Mouse (Mus musculus): ENCODE measurements around the gene Setd1b. TPM values are rescaled to one million over a fixed set of nuclear protein-coding genes. Genes with fewer than 3 reads are reported as not detected.
"Not testable (repeated sequence)": the region's sequence is repeated elsewhere in the genome, so short reads cannot be mapped to it uniquely, and the experiment has no call there.

Gene Setd1b
- polyA plus RNA-seq, 1 experiment from 2014 or later: 9.8 TPM

DNA sequence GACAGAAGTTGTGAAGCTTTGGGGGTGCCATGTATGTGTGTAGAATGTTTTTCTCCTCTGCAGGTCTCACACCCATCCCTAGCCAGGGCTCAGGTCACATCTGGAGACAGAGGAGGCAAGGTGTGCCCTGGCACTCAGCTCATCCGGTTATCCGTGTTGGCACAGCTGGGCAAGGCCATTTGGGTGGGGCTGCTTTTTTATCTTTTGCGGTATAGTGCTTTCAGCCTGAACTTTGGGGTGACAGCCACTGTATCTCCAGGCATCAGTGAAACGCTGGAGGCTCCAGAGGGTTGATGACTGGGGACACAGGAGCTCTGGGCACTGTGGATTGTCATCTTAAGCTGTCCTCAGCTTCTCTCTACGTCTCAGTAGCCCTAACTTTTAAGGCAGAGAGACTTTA is 51.4 kb downstream of the Setd1b start:
- H3K36me3 ChIP-seq (ENCODE audit: control insufficient read depth, insufficient read depth, low read length): no peaks in the 10 kb centered on the region
- no peak overlapping the region for H3K4me3 ChIP-seq (ENCODE audit: low read depth, low read length)
- no peak overlapping the region for H3K27ac ChIP-seq (replicated peaks; ENCODE audit: low read depth, low read length)
- DNase-seq (ENCODE audit: low spot score) (no peak), ATAC-seq (ENCODE audit: low read depth) (no peak)
- H3K9ac ChIP-seq (ENCODE audit: low read depth, low read length): no peak overlapping the region
- H3K9me3 ChIP-seq (ENCODE audit: control insufficient read depth, low read length): no peaks in the 10 kb centered on the region
- H3K27me3 ChIP-seq (replicated peaks; ENCODE audit: control insufficient read depth, insufficient read depth, low read length): no peaks in the 10 kb centered on the region
- 82% methylated on average over 5 of the region's 5 CpGs for WGBS
- no peaks in the 10 kb centered on the region for H3K4me1 ChIP-seq (ENCODE audit: control insufficient read depth, insufficient read depth, low read length)
- H3K4me2 ChIP-seq (ENCODE audit: low read depth, low read length): no peak overlapping the region

- H3K27me3 ChIP-seq (replicated peaks; ENCODE audit: control insufficient read depth, insufficient read depth, low read length): no peaks in the 10 kb centered on the region
- no peak overlapping the region for H3K27ac ChIP-seq (replicated peaks; ENCODE audit: low read depth, low read length)
- WGBS: 92% methylated on average over 6 of the region's 6 CpGs
- DNase-seq (ENCODE audit: low spot score) (no peak), ATAC-seq (ENCODE audit: low read depth) (no peak)
- no peaks in the 10 kb centered on the region for H3K4me1 ChIP-seq (ENCODE audit: control insufficient read depth, insufficient read depth, low read length)
- no peaks in the 10 kb centered on the region for H3K36me3 ChIP-seq (ENCODE audit: control insufficient read depth, insufficient read depth, low read length)
- no peak overlapping the region for H3K9ac ChIP-seq (ENCODE audit: low read depth, low read length)
- H3K9me3 ChIP-seq (ENCODE audit: control insufficient read depth, low read length): no peaks in the 10 kb centered on the region
- no peak overlapping the region for H3K4me3 ChIP-seq (ENCODE audit: low read depth, low read length)
- no peak overlapping the region for H3K4me2 ChIP-seq (ENCODE audit: low read depth, low read length)
Observed at GRCm38 (mm10) chr5:123194856-123195255, 52.9 kb downstream of the Setd1b start.

- Histone ChIP-seq H3K9ac (ENCODE audit: low read depth, low read length) (no peak overlapping the region), H3K36me3 (ENCODE audit: control insufficient read depth, insufficient read depth, low read length) (no peaks in the 10 kb centered on the region), H3K4me2 (ENCODE audit: low read depth, low read length) (no peak overlapping the region), H3K4me1 (ENCODE audit: control insufficient read depth, insufficient read depth, low read length) (no peaks in the 10 kb centered on the region), H3K27ac (replicated peaks; ENCODE audit: low read depth, low read length) (no peak overlapping the region), H3K4me3 (ENCODE audit: low read depth, low read length) (no peak overlapping the region), H3K27me3 (replicated peaks; ENCODE audit: control insufficient read depth, insufficient read depth, low read length) (no peaks in the 10 kb centered on the region), H3K9me3 (ENCODE audit: control insufficient read depth, low read length) (no peaks in the 10 kb centered on the region)
- DNase-seq (ENCODE audit: low spot score) (no peak), ATAC-seq (ENCODE audit: low read depth) (no peak)
- WGBS: 89% methylated on average over 16 of the region's 16 CpGs
Observed at GRCm38 (mm10) chr5:123195500-123196000, 53.6 kb downstream of the Setd1b start.

DNA sequence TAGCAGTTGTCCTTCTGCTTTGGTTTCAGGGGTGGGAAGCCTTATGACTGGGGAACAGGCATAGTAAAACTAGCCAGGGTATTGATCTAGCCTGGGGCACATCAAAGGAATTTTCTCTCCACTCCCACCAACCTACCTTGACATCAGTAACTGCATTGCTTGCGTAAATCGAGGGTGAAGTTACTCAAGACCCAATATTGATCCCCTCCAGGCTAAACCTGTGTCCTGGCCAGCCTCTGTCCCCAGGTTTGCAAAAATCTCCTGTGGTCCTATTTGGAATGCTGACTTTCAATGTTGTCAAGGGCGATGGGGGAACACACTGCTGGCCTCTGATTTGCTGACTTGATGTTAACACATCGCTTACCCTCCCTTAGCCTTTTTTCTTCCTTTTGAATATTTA is 54.8 kb downstream of the Setd1b start:
- WGBS: 76% methylated on average over 4 of the region's 4 CpGs
- H3K4me3 ChIP-seq (ENCODE audit: low read depth, low read length): no peak overlapping the region

GRCm38 (mm10) chr5:123198523-123198922 is 56.5 kb downstream of the Setd1b start:
- no peaks in the 10 kb centered on the region for H3K4me1 ChIP-seq (ENCODE audit: control insufficient read depth, insufficient read depth, low read length)
- H3K36me3 ChIP-seq (ENCODE audit: control insufficient read depth, insufficient read depth, low read length): no peaks in the 10 kb centered on the region
- H3K9ac ChIP-seq (ENCODE audit: low read depth, low read length): no peak overlapping the region
- no peaks in the 10 kb centered on the region for H3K9me3 ChIP-seq (ENCODE audit: control insufficient read depth, low read length)
- H3K4me3 ChIP-seq (ENCODE audit: low read depth, low read length): no peak overlapping the region
- DNase-seq (ENCODE audit: low spot score) (no peak), ATAC-seq (ENCODE audit: low read depth) (no peak)
- H3K4me2 ChIP-seq (ENCODE audit: low read depth, low read length): no peak overlapping the region
- no peaks in the 10 kb centered on the region for H3K27me3 ChIP-seq (replicated peaks; ENCODE audit: control insufficient read depth, insufficient read depth, low read length)
- H3K27ac ChIP-seq (replicated peaks; ENCODE audit: low read depth, low read length): no peak overlapping the region
- 90% methylated on average over 4 of the region's 4 CpGs for WGBS

More for the DNA sequence above, 54.8 kb downstream of the Setd1b start:
- Histone ChIP-seq H3K27me3 (replicated peaks; ENCODE audit: control insufficient read depth, insufficient read depth, low read length) (no peaks in the 10 kb centered on the region), H3K36me3 (ENCODE audit: control insufficient read depth, insufficient read depth, low read length) (no peaks in the 10 kb centered on the region), H3K4me2 (ENCODE audit: low read depth, low read length) (no peak overlapping the region), H3K9ac (ENCODE audit: low read depth, low read length) (no peak overlapping the region), H3K9me3 (ENCODE audit: control insufficient read depth, low read length) (no peaks in the 10 kb centered on the region), H3K4me1 (ENCODE audit: control insufficient read depth, insufficient read depth, low read length) (no peaks in the 10 kb centered on the region), H3K27ac (replicated peaks; ENCODE audit: low read depth, low read length) (no peak overlapping the region)
- no peak for ATAC-seq (ENCODE audit: low read depth)
- no peak for DNase-seq (ENCODE audit: low spot score)

DNA sequence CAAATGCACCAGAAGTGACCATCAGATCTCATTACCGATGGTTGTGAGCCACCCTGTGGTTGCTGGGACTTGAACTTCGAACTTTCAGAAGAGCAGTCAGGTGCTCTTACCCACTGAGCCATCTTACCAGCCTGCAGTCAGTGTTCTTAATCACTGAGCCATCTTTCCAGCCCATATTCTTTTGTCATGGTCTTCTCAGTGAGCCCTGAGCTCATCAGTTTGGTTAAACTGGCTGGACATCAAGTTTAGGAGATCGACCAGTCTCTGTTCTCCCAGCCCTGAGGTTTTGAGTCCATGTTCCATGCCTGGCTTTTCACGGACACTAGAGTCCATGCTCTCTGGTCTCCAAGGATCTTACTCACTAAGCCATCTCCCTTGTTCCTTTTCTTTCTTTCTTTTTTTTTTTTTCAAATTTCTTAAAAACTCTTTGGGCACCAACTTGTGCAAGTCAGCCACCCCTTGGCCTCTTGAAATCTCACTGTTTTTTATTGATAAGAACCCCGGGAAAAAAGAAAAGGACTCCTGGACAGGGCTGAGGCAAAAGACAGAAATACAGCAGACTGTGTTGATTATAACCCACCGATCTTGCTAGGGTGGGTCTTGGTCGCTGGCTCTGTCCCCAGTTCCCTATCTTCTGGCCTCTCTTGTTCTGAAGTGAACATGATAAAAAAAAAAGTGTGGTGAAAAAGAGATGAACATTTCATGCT is 59.0 kb downstream of the Setd1b start:
- H3K9ac ChIP-seq (ENCODE audit: low read depth, low read length); DNase-seq (ENCODE audit: low spot score); H3K4me1 ChIP-seq (ENCODE audit: control insufficient read depth, insufficient read depth, low read length); ATAC-seq (ENCODE audit: low read depth); H3K27ac ChIP-seq (replicated peaks; ENCODE audit: low read depth, low read length); H3K36me3 ChIP-seq (ENCODE audit: control insufficient read depth, insufficient read depth, low read length); H3K9me3 ChIP-seq (ENCODE audit: control insufficient read depth, low read length); H3K4me2 ChIP-seq (ENCODE audit: low read depth, low read length); H3K4me3 ChIP-seq (ENCODE audit: low read depth, low read length); H3K27me3 ChIP-seq (replicated peaks; ENCODE audit: control insufficient read depth, insufficient read depth, low read length): not testable (repeated sequence)
- WGBS: 82% methylated on average over 5 of the region's 7 CpGs

- H3K4me2 ChIP-seq (ENCODE audit: low read depth, low read length): no peak overlapping the region
- no peaks in the 10 kb centered on the region for H3K36me3 ChIP-seq (ENCODE audit: control insufficient read depth, insufficient read depth, low read length)
- DNase-seq (ENCODE audit: low spot score): no peak
- H3K9ac ChIP-seq (ENCODE audit: low read depth, low read length): no peak overlapping the region
- no peaks in the 10 kb centered on the region for H3K27me3 ChIP-seq (replicated peaks; ENCODE audit: control insufficient read depth, insufficient read depth, low read length)
- 72% methylated on average over 7 of the region's 7 CpGs for WGBS
- no peak overlapping the region for H3K4me3 ChIP-seq (ENCODE audit: low read depth, low read length)
- no peaks in the 10 kb centered on the region for H3K4me1 ChIP-seq (ENCODE audit: control insufficient read depth, insufficient read depth, low read length)
- no peak overlapping the region for H3K27ac ChIP-seq (replicated peaks; ENCODE audit: low read depth, low read length)
- no peaks in the 10 kb centered on the region for H3K9me3 ChIP-seq (ENCODE audit: control insufficient read depth, low read length)
- no peak for ATAC-seq (ENCODE audit: low read depth)
Observed at GRCm38 (mm10) chr5:123201523-123201892, 59.5 kb downstream of the Setd1b start.

- Histone ChIP-seq H3K9ac (ENCODE audit: low read depth, low read length) (no peak overlapping the region), H3K27me3 (replicated peaks; ENCODE audit: control insufficient read depth, insufficient read depth, low read length) (no peaks in the 10 kb centered on the region), H3K9me3 (ENCODE audit: control insufficient read depth, low read length) (no peaks in the 10 kb centered on the region), H3K4me3 (ENCODE audit: low read depth, low read length) (no peak overlapping the region), H3K4me1 (ENCODE audit: control insufficient read depth, insufficient read depth, low read length) (no peaks in the 10 kb centered on the region), H3K27ac (replicated peaks; ENCODE audit: low read depth, low read length) (no peak overlapping the region), H3K36me3 (ENCODE audit: control insufficient read depth, insufficient read depth, low read length) (no peaks in the 10 kb centered on the region), H3K4me2 (ENCODE audit: low read depth, low read length) (no peak overlapping the region)
- 81% methylated on average over 5 of the region's 5 CpGs for WGBS
- DNase-seq (ENCODE audit: low spot score): no peak
- ATAC-seq (ENCODE audit: low read depth): no peak
Observed at GRCm38 (mm10) chr5:123201987-123202386, 60.0 kb downstream of the Setd1b start.

DNA sequence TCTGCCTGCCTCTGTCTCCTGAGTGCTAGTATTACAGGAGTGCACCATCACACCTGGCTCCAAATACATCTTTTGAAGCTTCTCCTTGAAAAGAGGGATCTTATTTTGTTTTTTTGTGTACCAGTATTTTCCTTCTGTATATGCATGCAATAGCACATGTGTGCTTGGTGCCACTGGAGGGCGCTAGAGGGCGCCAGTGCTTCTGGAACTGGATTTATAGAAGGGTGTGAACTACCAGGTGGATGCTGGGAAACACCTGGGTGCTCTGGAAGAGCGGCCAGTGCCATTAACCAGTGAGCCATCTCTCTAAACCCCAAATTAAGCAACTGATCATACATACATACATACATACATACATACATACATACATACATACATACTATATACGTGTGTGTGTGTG is 60.8 kb downstream of the Setd1b start:
- not testable (repeated sequence) for H3K9me3 ChIP-seq (ENCODE audit: control insufficient read depth, low read length); H3K27me3 ChIP-seq (replicated peaks; ENCODE audit: control insufficient read depth, insufficient read depth, low read length); DNase-seq (ENCODE audit: low spot score); H3K27ac ChIP-seq (replicated peaks; ENCODE audit: low read depth, low read length); H3K4me2 ChIP-seq (ENCODE audit: low read depth, low read length); H3K4me1 ChIP-seq (ENCODE audit: control insufficient read depth, insufficient read depth, low read length); ATAC-seq (ENCODE audit: low read depth); H3K4me3 ChIP-seq (ENCODE audit: low read depth, low read length); H3K36me3 ChIP-seq (ENCODE audit: control insufficient read depth, insufficient read depth, low read length); H3K9ac ChIP-seq (ENCODE audit: low read depth, low read length)
- 45% methylated on average over 4 of the region's 4 CpGs for WGBS
